Mouse (Mus musculus) C2C12 (cell line): Measurements from ENCODE around the gene Gm12216. TPM values are rescaled to one million over a fixed set of nuclear protein-coding genes. Genes with fewer than 3 reads are reported as not detected.
A peak's percentile ranks its signal among the peaks of the same experiment; 100 is the strongest.

Source experiments
- H3K27me3 ChIP-seq: one replicate; pipeline ENCODE4 v1.6.1; 2011; ENCODE audit not compliant: control insufficient read depth, insufficient read depth, insufficient read length
- H3K36me3 ChIP-seq: one replicate; pipeline ENCODE4 v1.6.1; 2011; ENCODE audit not compliant: control insufficient read depth, insufficient read depth
- H3K4me3 ChIP-seq: one replicate; pipeline ENCODE4 v1.5.1; 2011; ENCODE audit warnings: mild to moderate bottlenecking, control low read depth; ENCODE audit not compliant: poor library complexity, insufficient read depth, severe bottlenecking
- H3K79me2 ChIP-seq: one replicate; pipeline ENCODE4 v1.6.1; 2011; ENCODE audit not compliant: control insufficient read depth, insufficient read depth
- H3K79me3 ChIP-seq: one replicate; pipeline ENCODE4 v1.6.1; 2011; ENCODE audit warnings: low read depth, control low read depth
- H3ac ChIP-seq: one replicate; pipeline ENCODE3; 2011; ENCODE audit warnings: low read depth; ENCODE audit not compliant: control insufficient read depth, insufficient read length
- CEBPB ChIP-seq: IDR thresholded peaks from one replicate; pipeline ENCODE4 v1.6.1; 2011; ENCODE audit warnings: low read depth, mild to moderate bottlenecking, control low read depth, moderate library complexity
- CTCF ChIP-seq: IDR thresholded peaks from one replicate; pipeline ENCODE4 v1.5.1; 2011; ENCODE audit not compliant: control insufficient read depth, insufficient read depth, insufficient read length
- FOSL1 ChIP-seq: IDR thresholded peaks from one replicate; pipeline ENCODE4 v1.8.0; 2011; ENCODE audit warnings: mild to moderate bottlenecking, low read length; ENCODE audit not compliant: poor library complexity, insufficient read depth, severe bottlenecking
- MAX ChIP-seq: IDR thresholded peaks from one replicate; pipeline ENCODE4 v1.6.1; 2011; ENCODE audit warnings: mild to moderate bottlenecking, control low read depth
- MYOD1 ChIP-seq: IDR thresholded peaks from one replicate; pipeline ENCODE4 v1.6.1; 2011; ENCODE audit warnings: low read depth; ENCODE audit not compliant: control insufficient read depth, insufficient read length
- MYOG ChIP-seq: IDR thresholded peaks from one replicate; pipeline ENCODE4 v1.6.1; 2011; ENCODE audit not compliant: control insufficient read depth, insufficient read length; ENCODE audit errors: extremely low read depth
- USF1 ChIP-seq: IDR thresholded peaks from one replicate; pipeline ENCODE4 v1.6.1; 2011; ENCODE audit warnings: low read depth, mild to moderate bottlenecking, control low read depth, moderate library complexity
- polyA plus RNA-seq: library from polyadenylated mRNA; unstranded; fragments of >200 nt; fragmentation: generic; extraction: Trizol; gene quantifications from one replicate; pipeline ENCODE4 v1.2.1, GENCODE M21; 2012; ENCODE audit warnings: missing spikeins

Gm12216 gene
- polyA plus RNA-seq, 1 experiment: 0.49 TPM

DNA sequence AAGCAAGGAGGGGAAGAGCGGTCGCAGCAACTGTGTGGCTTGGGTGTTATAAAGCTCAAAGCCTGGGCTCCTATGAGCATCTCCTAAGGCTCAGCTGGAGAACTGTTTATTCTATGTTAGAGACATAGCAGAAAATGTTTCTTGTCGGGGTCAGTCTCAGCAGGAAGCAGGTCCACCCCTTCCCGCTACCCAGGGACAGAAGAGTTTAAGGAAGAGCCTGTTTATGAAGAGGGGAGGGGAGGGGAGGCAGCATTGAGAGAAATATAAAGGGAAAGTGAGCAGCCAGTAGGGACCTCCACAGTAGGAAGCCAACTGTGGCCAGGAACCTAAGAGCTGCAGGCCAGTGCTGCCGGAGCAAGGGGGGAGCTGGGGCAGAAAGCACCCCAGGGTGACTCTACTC, 49.7 kb downstream of the Gm12216 start:
- Histone ChIP-seq H3K4me3 (no peak overlapping the region), H3K79me2 (no peaks in the 10 kb centered on the region), H3ac (no peak overlapping the region), H3K36me3 (no peaks in the 10 kb centered on the region), H3K27me3 (no peaks in the 10 kb centered on the region), H3K79me3 (no peaks in the 10 kb centered on the region)
- TF ChIP-seq CTCF (no peak), FOSL1 (no peak), MYOG (no peak), MAX (no peak), MYOD1 (no peak), USF1 (no peak), CEBPB (no peak)

DNA sequence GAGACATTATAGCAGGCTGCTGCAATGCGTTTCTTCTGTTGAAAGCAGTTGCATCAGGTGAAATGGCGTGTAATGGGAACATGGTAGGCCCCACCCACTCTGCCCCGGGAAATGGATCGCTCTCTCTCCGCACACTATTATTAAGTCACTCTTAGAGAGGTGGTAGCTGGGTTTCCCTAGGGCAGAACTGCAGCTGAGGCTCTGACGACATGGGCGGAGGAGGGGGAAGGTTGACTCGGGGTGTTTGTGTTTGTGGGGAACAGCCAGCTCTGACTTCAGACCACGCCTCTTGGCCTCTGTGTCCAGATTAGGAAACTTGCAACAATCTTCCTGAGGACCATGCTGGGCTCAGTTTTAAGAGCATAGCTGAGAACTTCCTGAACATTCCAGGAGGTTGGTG, 53.3 kb downstream of the Gm12216 start:
- no peaks in the 10 kb centered on the region for H3K79me2 ChIP-seq
- no peaks in the 10 kb centered on the region for H3K79me3 ChIP-seq
- H3ac ChIP-seq: no peak overlapping the region
- no peak overlapping the region for H3K4me3 ChIP-seq
- no peaks in the 10 kb centered on the region for H3K36me3 ChIP-seq
- TF ChIP-seq FOSL1: no peak
- TF ChIP-seq USF1: no peak
- no peak for TF ChIP-seq MAX
- no peak for TF ChIP-seq MYOG
- no peak for TF ChIP-seq CTCF
- TF ChIP-seq MYOD1: no peak
- TF ChIP-seq CEBPB: no peak
- no peaks in the 10 kb centered on the region for H3K27me3 ChIP-seq

DNA sequence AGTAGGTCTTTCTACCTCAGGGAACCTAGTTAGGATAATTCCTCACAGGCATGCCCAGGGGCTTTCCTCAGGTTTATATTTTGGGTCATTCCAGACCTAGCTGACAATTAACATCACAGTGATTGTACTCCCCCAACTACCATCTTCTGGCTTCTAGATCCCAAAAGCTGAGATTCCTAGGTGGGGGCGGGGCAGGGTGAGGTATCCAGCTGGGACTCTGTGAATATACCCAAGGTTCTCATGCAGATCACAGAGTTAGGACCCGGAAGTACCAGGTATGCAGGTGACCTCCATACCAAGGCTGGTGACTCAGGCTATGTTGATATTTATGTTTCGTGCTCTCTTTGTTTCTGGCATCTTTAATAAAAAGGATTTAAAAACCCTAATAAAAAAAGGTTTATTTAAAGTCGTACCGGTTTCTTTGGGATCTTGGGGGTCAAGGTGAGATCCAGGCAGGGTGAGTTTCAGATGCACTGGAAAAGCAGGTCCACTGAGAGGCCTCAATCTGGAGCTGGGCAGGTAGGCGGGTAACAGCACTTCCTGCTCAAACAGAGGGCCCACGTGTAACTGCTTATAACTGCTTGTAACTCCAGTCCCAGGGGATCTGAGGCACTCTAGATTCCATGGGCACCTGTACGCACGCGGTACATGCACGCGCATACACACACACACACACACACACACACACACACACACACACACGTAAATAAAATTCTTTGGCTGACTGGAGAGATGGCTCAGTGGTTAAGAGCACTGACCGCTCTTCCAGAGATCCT, 54.3 kb downstream of the Gm12216 start:
- Histone ChIP-seq H3K4me3 (no peak overlapping the region), H3K27me3 (no peaks in the 10 kb centered on the region), H3K79me3 (no peaks in the 10 kb centered on the region), H3K79me2 (no peaks in the 10 kb centered on the region), H3K36me3 (no peaks in the 10 kb centered on the region), H3ac (no peak overlapping the region)
- TF ChIP-seq FOSL1 (no peak), MYOG (no peak), CTCF (no peak), USF1 (no peak), MYOD1 (no peak), CEBPB (no peak), MAX (no peak)

DNA sequence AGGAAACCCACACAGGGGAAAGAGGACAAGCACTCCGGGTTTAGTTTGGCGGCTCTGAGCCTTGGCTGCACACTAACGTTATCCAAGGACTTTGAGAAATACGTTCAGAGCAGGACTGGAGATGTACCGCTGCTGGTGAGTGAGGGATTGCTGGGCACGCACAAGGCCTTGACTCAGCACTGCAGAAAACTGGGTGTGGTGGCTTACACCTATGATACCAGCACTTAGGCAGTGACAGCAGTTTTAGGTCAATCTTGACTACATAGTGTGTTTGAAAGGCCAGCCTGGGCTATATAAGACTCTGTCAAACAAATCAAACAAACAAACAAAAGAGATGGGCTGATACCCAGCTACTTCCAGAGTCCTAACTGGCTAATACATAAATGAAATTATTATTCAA, 55.6 kb downstream of the Gm12216 start:
- Histone ChIP-seq H3K79me2 (no peaks in the 10 kb centered on the region), H3K4me3 (no peak overlapping the region), H3K36me3 (no peaks in the 10 kb centered on the region), H3K79me3 (no peaks in the 10 kb centered on the region), H3ac (no peak overlapping the region), H3K27me3 (no peaks in the 10 kb centered on the region)
- TF ChIP-seq CTCF: no peak
- no peak for TF ChIP-seq CEBPB
- no peak for TF ChIP-seq MYOG
- TF ChIP-seq MYOD1: no peak
- TF ChIP-seq USF1: no peak
- TF ChIP-seq FOSL1: no peak
- no peak for TF ChIP-seq MAX

DNA sequence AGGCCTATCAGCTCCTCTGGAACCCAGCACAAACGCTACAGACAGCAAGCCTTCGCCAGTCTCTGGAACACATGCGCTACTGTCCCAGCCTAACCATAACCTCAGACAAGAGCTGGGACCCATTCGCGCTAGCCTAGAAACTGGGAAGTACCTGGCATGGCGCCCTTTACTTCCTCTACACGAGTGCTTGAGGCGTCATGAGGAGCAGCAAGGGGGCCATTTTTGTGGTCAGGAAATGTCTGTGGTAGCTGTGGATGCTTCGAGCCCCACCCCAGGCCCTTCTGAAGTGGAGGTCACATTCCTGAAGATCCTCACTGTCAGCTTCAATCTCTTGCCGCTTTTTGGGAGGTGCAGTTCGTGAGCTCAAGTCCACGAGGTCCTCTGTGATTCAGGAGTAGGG, 56.0 kb downstream of the Gm12216 start:
- no peaks in the 10 kb centered on the region for H3K27me3 ChIP-seq
- no peak overlapping the region for H3K4me3 ChIP-seq
- TF ChIP-seq CTCF (no peak), MAX (peak; percentile 99), USF1 (no peak), CEBPB (no peak), FOSL1 (no peak)
- no peaks in the 10 kb centered on the region for H3K79me2 ChIP-seq
- no peaks in the 10 kb centered on the region for H3K36me3 ChIP-seq
- no peak overlapping the region for H3ac ChIP-seq
- no peaks in the 10 kb centered on the region for H3K79me3 ChIP-seq

DNA sequence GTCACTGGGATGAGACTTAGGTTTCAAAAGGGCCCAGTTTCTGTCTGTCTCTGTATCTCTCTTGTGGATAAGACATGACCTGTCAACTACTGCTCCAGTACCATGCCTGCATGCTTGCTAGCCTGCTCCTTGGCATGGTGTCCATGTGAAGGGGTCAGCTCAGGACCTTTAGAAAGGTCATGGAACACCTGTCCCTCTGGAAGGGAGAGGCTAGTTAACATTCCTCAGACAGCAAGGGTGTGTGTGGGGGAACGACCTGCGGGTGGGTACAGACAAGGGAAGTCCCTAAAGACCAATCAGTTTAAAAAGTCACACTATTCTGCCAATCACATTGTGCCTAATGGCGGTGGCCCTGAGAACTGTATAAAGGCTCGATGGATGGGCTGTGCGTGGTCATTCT, 58.1 kb downstream of the Gm12216 start:
- H3K36me3 ChIP-seq: no peaks in the 10 kb centered on the region
- no peak overlapping the region for H3K4me3 ChIP-seq
- no peak for TF ChIP-seq MYOD1
- TF ChIP-seq USF1: no peak
- TF ChIP-seq CTCF: no peak
- TF ChIP-seq FOSL1: no peak
- TF ChIP-seq MAX: no peak
- no peak for TF ChIP-seq CEBPB
- TF ChIP-seq MYOG: no peak
- no peaks in the 10 kb centered on the region for H3K27me3 ChIP-seq
- H3ac ChIP-seq: no peak overlapping the region
- H3K79me3 ChIP-seq: no peaks in the 10 kb centered on the region
- no peaks in the 10 kb centered on the region for H3K79me2 ChIP-seq
